Mouse (Mus musculus): ENCODE data around the gene Sstr2. TPM values are rescaled to one million over a fixed set of nuclear protein-coding genes. Genes with fewer than 3 reads are reported as not detected.
"Not testable (repeated sequence)": the region's sequence is repeated elsewhere in the genome, so short reads cannot be mapped to it uniquely, and the experiment has no call there.

The Sstr2 gene
- polyA plus RNA-seq, 1 experiment from 2014 or later: 0.47 TPM

DNA sequence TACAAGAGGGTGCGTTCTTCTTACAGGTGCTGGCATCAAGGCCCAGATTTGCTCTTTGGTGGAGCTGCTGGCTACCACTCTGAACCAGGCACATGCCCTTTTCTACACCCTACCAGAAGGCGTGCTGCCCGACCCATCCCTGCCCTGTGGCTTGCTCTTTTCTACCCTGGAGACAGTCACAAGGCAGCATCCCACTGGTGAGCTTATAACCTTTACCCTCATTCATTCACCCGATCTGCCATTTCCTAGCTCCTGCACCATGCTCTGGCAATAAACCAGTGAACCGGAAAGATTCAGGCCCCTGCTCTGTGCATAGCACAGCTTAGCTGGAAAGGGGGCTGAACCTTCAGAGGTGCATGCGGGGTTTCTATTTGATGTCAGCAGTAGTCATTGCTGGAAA lies 33.4 kb downstream of the Sstr2 start:
- no peak overlapping the region for H3K4me2 ChIP-seq (replicated peaks; ENCODE audit: low read depth, low read length)
- peak overlapping the region; percentile 25; the same call in 1 of the 2 replicates for H3K27ac ChIP-seq (ENCODE audit: low read length)
- no peak overlapping the region for H3K9ac ChIP-seq (replicated peaks; ENCODE audit: low read length)
- no peak overlapping the region for H3K4me3 ChIP-seq (ENCODE audit: low read length)
- peak; percentile 46 for ATAC-seq (ENCODE audit: low FRiP score, low TSS enrichment)
- 50% methylated on average over 6 of the region's 6 CpGs for WGBS
- peaks cover 41% of the 10 kb centered on the region for H3K4me1 ChIP-seq (ENCODE audit: insufficient read depth, low read length)
- no peaks in the 10 kb centered on the region for H3K27me3 ChIP-seq (ENCODE audit: insufficient read depth, low read length)
- H3K36me3 ChIP-seq (ENCODE audit: insufficient read depth, low read length): peaks cover 57% of the 10 kb centered on the region
- H3K9me3 ChIP-seq (ENCODE audit: low read length): no peaks in the 10 kb centered on the region

DNA sequence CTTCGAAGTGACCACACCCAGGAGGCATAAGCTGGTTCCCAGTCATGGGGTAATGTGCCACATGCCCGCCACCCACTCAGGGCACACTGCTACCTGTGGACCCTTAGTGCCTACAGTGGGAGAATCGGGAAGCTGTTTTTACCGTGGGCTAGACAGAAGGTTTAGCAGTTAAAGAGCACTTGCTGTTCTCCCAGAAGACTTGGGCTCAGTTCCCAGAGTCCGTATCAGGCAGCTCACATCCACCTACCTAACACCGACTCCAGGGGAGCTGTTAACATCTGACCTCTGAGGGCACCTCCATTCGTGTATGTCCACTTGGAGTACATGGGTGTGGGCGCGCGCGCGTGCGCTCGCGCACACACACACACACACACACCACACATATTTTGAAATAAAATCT lies 35.0 kb downstream of the Sstr2 start:
- ATAC-seq (ENCODE audit: low FRiP score, low TSS enrichment): no peak

DNA sequence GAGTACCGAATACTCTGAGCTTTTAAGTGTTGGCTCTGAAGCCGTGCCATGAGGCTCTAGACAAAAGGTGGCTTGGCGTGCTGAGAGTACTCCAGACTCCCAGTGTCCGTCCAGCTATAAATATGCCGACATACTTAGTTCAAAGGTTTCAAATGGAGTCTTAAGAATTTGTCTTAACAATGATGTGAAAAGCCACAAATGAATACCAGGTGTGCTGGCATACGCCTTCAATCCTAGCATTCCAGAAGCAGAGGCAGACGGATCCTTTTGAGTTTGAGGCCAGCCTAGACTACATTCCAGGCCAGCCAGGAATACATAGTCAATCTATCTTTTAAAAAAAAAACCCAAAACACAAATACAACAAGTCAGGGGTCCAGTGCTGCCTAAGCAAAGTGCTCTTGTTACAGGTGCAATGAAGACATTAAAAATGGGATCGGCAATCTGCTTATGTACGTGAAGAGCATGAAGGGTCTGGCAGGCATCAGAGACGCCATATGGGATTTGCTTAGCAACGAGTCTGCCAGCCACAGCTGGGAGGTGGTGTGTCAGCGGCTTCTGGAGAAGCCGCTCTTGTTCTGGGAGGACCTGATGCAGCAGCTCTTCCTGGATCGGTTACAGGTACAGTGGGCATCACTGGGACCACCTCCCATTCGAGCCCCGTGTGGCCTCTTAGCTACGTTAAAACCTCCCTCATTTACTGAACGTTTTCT lies 35.6 kb downstream of the Sstr2 start:
- Histone ChIP-seq H3K36me3 (ENCODE audit: insufficient read depth, low read length) (peaks cover 75% of the 10 kb centered on the region), H3K9ac (replicated peaks; ENCODE audit: low read length) (no peak overlapping the region), H3K27me3 (ENCODE audit: insufficient read depth, low read length) (no peaks in the 10 kb centered on the region), H3K4me2 (replicated peaks; ENCODE audit: low read depth, low read length) (no peak overlapping the region), H3K4me3 (ENCODE audit: low read length) (no peak overlapping the region), H3K4me1 (ENCODE audit: insufficient read depth, low read length) (peaks cover 45% of the 10 kb centered on the region), H3K27ac (ENCODE audit: low read length) (no peak overlapping the region), H3K9me3 (ENCODE audit: low read length) (no peaks in the 10 kb centered on the region)
- WGBS: 87% methylated on average over 18 of the region's 18 CpGs
- ATAC-seq (ENCODE audit: low FRiP score, low TSS enrichment): no peak

More for the DNA sequence above, 35.0 kb downstream of the Sstr2 start:
- WGBS: 89% methylated on average over 15 of the region's 15 CpGs
- no peak overlapping the region for H3K4me3 ChIP-seq (ENCODE audit: low read length)
- H3K4me2 ChIP-seq (replicated peaks; ENCODE audit: low read depth, low read length): no peak overlapping the region
- H3K27me3 ChIP-seq (ENCODE audit: insufficient read depth, low read length): no peaks in the 10 kb centered on the region
- no peak overlapping the region for H3K27ac ChIP-seq (ENCODE audit: low read length)
- peaks cover 42% of the 10 kb centered on the region for H3K4me1 ChIP-seq (ENCODE audit: insufficient read depth, low read length)
- no peaks in the 10 kb centered on the region for H3K9me3 ChIP-seq (ENCODE audit: low read length)
- H3K36me3 ChIP-seq (ENCODE audit: insufficient read depth, low read length): peaks cover 71% of the 10 kb centered on the region
- no peak overlapping the region for H3K9ac ChIP-seq (replicated peaks; ENCODE audit: low read length)

DNA sequence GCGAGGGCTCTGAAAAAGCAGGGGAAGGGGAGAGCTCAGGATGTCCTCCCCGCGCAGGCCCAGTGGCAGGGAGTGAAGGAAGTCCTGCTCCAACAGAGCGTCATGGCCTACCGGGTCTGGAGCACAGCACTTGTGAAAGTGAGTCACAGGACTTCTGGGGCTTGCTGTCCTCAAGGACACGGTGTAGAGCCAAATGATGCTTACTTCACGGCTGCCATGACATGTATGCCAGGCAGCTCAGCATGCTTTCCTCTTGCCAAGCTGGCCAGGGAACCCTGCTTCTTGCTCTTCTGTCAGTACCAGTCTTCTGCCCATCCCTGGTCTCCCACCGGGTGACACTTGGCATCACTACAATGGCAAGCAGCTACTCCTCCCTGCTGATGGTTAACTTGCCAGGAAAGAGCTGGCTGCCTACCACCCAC lies 37.4 kb downstream of the Sstr2 start:
- Histone ChIP-seq H3K9ac (replicated peaks; ENCODE audit: low read length) (no peak overlapping the region), H3K4me2 (replicated peaks; ENCODE audit: low read depth, low read length) (no peak overlapping the region), H3K4me3 (ENCODE audit: low read length) (no peak overlapping the region), H3K27me3 (ENCODE audit: insufficient read depth, low read length) (no peaks in the 10 kb centered on the region), H3K9me3 (ENCODE audit: low read length) (no peaks in the 10 kb centered on the region), H3K4me1 (ENCODE audit: insufficient read depth, low read length) (peaks cover 31% of the 10 kb centered on the region), H3K36me3 (ENCODE audit: insufficient read depth, low read length) (peaks cover 92% of the 10 kb centered on the region), H3K27ac (ENCODE audit: low read length) (no peak overlapping the region)
- 88% methylated on average over 8 of the region's 8 CpGs for WGBS
- no peak for ATAC-seq (ENCODE audit: low FRiP score, low TSS enrichment)

- no peak for ATAC-seq (ENCODE audit: low FRiP score, low TSS enrichment)
- H3K4me2 ChIP-seq (replicated peaks; ENCODE audit: low read depth, low read length): no peak overlapping the region
- H3K9ac ChIP-seq (replicated peaks; ENCODE audit: low read length): no peak overlapping the region
- H3K27me3 ChIP-seq (ENCODE audit: insufficient read depth, low read length): no peaks in the 10 kb centered on the region
- WGBS: 55% methylated on average over 4 of the region's 4 CpGs
- peaks cover 94% of the 10 kb centered on the region for H3K36me3 ChIP-seq (ENCODE audit: insufficient read depth, low read length)
- no peak overlapping the region for H3K4me3 ChIP-seq (ENCODE audit: low read length)
- H3K27ac ChIP-seq (ENCODE audit: low read length): no peak overlapping the region
- H3K9me3 ChIP-seq (ENCODE audit: low read length): no peaks in the 10 kb centered on the region
- H3K4me1 ChIP-seq (ENCODE audit: insufficient read depth, low read length): peaks cover 25% of the 10 kb centered on the region
Observed at GRCm38 (mm10) chr11:113657221-113657620, 38.1 kb downstream of the Sstr2 start.

DNA sequence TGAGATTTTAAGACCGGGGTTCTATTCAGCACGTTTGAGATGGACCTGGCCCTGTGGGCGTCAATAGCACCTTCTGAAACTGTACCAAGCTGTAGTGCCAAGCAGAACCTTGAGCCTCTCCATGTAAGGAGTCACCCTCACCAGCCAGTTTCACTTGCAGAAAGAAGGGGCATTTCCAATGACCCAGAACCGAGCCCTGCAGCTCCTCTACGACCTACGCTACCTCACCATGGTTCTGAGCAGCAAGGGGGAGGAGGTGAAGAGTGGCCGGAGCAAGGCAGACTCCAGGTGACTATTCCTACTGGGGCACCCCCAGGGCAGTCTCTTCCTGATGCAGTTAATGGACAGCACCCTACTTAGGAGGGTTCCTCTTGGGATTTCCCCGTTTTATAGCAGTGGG lies 39.2 kb downstream of the Sstr2 start:
- 0 out of 2 replicates have a peak overlapping the region, but pooled peaks have one; percentile 14 for H3K27ac ChIP-seq (ENCODE audit: low read length)
- peak; percentile 37 for ATAC-seq (ENCODE audit: low FRiP score, low TSS enrichment)
- H3K36me3 ChIP-seq (ENCODE audit: insufficient read depth, low read length): peaks cover 90% of the 10 kb centered on the region
- WGBS: 60% methylated on average over 8 of the region's 8 CpGs
- no peak overlapping the region for H3K4me3 ChIP-seq (ENCODE audit: low read length)
- no peaks in the 10 kb centered on the region for H3K9me3 ChIP-seq (ENCODE audit: low read length)
- H3K9ac ChIP-seq (replicated peaks; ENCODE audit: low read length): no peak overlapping the region
- peaks cover 14% of the 10 kb centered on the region for H3K4me1 ChIP-seq (ENCODE audit: insufficient read depth, low read length)
- H3K27me3 ChIP-seq (ENCODE audit: insufficient read depth, low read length): no peaks in the 10 kb centered on the region
- no peak overlapping the region for H3K4me2 ChIP-seq (replicated peaks; ENCODE audit: low read depth, low read length)

DNA sequence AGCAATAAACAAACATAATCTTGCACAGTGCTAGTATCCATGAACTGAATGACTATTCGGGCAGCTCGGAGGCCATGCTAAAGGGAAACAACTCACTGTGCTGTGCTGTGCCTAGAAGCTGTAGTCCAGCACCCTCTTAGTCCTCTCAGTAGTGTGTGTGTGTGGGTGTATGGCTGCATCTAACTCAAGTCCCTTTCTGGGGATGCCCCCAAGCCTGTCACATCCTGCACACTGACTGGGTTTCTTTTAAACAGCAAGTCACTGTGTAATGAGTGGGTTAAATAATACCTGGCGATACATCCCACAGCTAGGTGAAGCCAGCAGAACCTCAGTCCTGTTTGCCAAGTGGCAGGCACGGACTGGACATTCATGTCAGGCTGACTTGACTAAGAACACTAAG lies 39.6 kb downstream of the Sstr2 start:
- no peaks in the 10 kb centered on the region for H3K27me3 ChIP-seq (ENCODE audit: insufficient read depth, low read length)
- 0 out of 2 replicates have a peak, but pooled peaks have one; percentile 10 for ATAC-seq (ENCODE audit: low FRiP score, low TSS enrichment)
- H3K27ac ChIP-seq (ENCODE audit: low read length): no peak overlapping the region
- no peaks in the 10 kb centered on the region for H3K9me3 ChIP-seq (ENCODE audit: low read length)
- no peak overlapping the region for H3K4me2 ChIP-seq (replicated peaks; ENCODE audit: low read depth, low read length)
- peaks cover 90% of the 10 kb centered on the region for H3K36me3 ChIP-seq (ENCODE audit: insufficient read depth, low read length)
- no peak overlapping the region for H3K4me3 ChIP-seq (ENCODE audit: low read length)
- H3K9ac ChIP-seq (replicated peaks; ENCODE audit: low read length): no peak overlapping the region
- peaks cover 14% of the 10 kb centered on the region for H3K4me1 ChIP-seq (ENCODE audit: insufficient read depth, low read length)
- WGBS: 61% methylated on average over 4 of the region's 4 CpGs

DNA sequence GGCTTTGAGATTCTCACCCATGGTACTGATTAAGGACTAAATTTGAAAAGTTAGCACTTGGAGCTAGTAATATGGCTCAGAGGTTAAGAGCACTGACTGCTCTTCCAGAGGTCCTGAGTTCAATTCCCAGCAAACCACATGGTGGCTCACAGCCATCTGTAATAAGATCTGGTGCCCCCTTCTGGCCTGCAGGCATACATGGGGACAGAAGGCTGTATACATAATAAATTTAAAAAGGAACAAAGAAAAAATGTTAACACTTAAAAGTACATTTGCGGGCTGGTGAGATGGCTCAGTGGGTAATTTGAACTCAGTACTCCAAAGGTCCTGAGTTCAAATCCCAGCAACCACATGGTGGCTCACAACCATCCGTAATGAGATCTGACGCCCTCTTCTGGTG lies 41.1 kb downstream of the Sstr2 start:
- not testable (repeated sequence) for H3K4me2 ChIP-seq (replicated peaks; ENCODE audit: low read depth, low read length); H3K9me3 ChIP-seq (ENCODE audit: low read length); H3K27me3 ChIP-seq (ENCODE audit: insufficient read depth, low read length); H3K9ac ChIP-seq (replicated peaks; ENCODE audit: low read length); H3K27ac ChIP-seq (ENCODE audit: low read length); ATAC-seq (ENCODE audit: low FRiP score, low TSS enrichment); H3K4me3 ChIP-seq (ENCODE audit: low read length)
- 93% methylated on average over 3 of the region's 3 CpGs for WGBS
- peaks cover 14% of the 10 kb centered on the region for H3K4me1 ChIP-seq (ENCODE audit: insufficient read depth, low read length)
- H3K36me3 ChIP-seq (ENCODE audit: insufficient read depth, low read length): peaks cover 82% of the 10 kb centered on the region

- Histone ChIP-seq H3K36me3 (ENCODE audit: insufficient read depth, low read length) (peaks cover 75% of the 10 kb centered on the region), H3K9me3 (ENCODE audit: low read length) (no peaks in the 10 kb centered on the region), H3K4me1 (ENCODE audit: insufficient read depth, low read length) (peaks cover 14% of the 10 kb centered on the region), H3K27me3 (ENCODE audit: insufficient read depth, low read length) (no peaks in the 10 kb centered on the region), H3K4me2 (replicated peaks; ENCODE audit: low read depth, low read length) (no peak overlapping the region), H3K4me3 (ENCODE audit: low read length) (no peak overlapping the region), H3K27ac (ENCODE audit: low read length) (no peak overlapping the region), H3K9ac (replicated peaks; ENCODE audit: low read length) (no peak overlapping the region)
- no peak for ATAC-seq (ENCODE audit: low FRiP score, low TSS enrichment)
- 92% methylated on average over 11 of the region's 11 CpGs for WGBS
Observed at GRCm38 (mm10) chr11:113660940-113661339, 41.8 kb downstream of the Sstr2 start.

DNA sequence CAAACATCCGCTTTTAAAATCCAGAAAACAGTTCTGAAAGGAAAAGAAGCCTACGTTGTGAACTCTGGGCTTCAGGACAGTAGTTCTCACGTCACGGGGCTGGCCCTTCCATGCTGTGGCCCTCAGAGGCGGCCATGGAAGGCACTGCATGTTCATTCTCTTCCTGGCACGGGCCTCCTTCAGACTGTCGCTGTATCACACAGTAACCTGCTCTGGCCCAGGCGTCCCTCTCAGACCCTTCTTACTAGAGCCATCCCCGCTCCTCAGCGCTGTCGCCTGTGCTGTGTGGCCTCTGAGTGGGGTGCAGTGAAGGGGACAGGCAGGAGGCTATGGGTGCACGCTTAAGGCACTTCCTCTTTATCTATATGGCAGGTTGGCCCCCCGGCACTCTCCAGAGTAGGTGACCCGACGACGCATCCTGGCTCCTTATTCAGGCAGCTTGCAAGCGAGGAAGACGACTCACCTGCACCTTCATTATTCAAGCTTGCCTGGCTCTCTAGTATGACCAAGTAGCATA lies 42.8 kb downstream of the Sstr2 start:
- Histone ChIP-seq H3K27me3 (ENCODE audit: insufficient read depth, low read length) (no peaks in the 10 kb centered on the region), H3K4me3 (ENCODE audit: low read length) (no peak overlapping the region), H3K27ac (ENCODE audit: low read length) (no peak overlapping the region), H3K4me1 (ENCODE audit: insufficient read depth, low read length) (peaks cover 19% of the 10 kb centered on the region), H3K9me3 (ENCODE audit: low read length) (no peaks in the 10 kb centered on the region), H3K36me3 (ENCODE audit: insufficient read depth, low read length) (peaks cover 65% of the 10 kb centered on the region), H3K4me2 (replicated peaks; ENCODE audit: low read depth, low read length) (no peak overlapping the region), H3K9ac (replicated peaks; ENCODE audit: low read length) (no peak overlapping the region)
- ATAC-seq (ENCODE audit: low FRiP score, low TSS enrichment): no peak
- WGBS: 93% methylated on average over 18 of the region's 18 CpGs

All from kidney, embryonic 16.5 days (tissue).